Mouse (Mus musculus) layer of hippocampus, adult 11-12 months (tissue): ENCODE measurements around the gene Arhgap36.

Source experiments
- DNase-seq: peaks from one replicate; pipeline ENCODE4 v3.0.0; 2022; ENCODE audit warnings: low spot score

The Arhgap36 gene

GRCm38 (mm10) chrX:49463442-49463970, at the start of gene Arhgap36:
Gene Arhgap36, plus strand, starts transcription at chrX:49463945.
- no peak for DNase-seq

- no peak for DNase-seq
These were observed 6.0 kb upstream of the Arhgap36 start for GRCm38 (mm10) chrX:49457781-49458180.

- no peak for DNase-seq
These were observed 6.7 kb downstream of the Arhgap36 start for GRCm38 (mm10) chrX:49470287-49471054.

- DNase-seq = no peak
These were observed 16.4 kb downstream of the Arhgap36 start for GRCm38 (mm10) chrX:49479968-49480809.

GRCm38 (mm10) chrX:49480846-49481245, 17.1 kb downstream of the Arhgap36 start:
- no peak for DNase-seq

GRCm38 (mm10) chrX:49489141-49489540, 25.4 kb downstream of the Arhgap36 start:
- DNase-seq = no peak

GRCm38 (mm10) chrX:49493739-49494449, 30.1 kb downstream of the Arhgap36 start:
- no peak for DNase-seq
